ENCODE assay signal across 8 mouse cellular contexts in genomic region chr3:86999415-86999740, GRCm38 (mm10). TPM values are rescaled to one million over a fixed set of nuclear protein-coding genes. Genes with fewer than 3 reads are reported as not detected.
DNase-seq lines count a peak whose midpoint lies in the region; ATAC-seq and TF ChIP-seq lines count a peak whose summit lies in the region.

Gene Cd1d1 (minus strand): TSS chr3:86999441.

- H3K4me2 ChIP-seq in hindbrain, embryonic 12.5 days (replicated peaks), result peak within 1 kb of the TSS; percentile 59
- peak within 1 kb of the TSS; percentile 67 for H3K4me2 ChIP-seq in midbrain, embryonic 11.5 days

- DNase-seq in layer of hippocampus, adult 2 months (ENCODE audit: low spot score in 2 of 2), result no peak
- DNase-seq in layer of hippocampus, adult 11-12 months (ENCODE audit: low spot score), result no peak
- no peak for DNase-seq in midbrain, embryonic 11.5 days (ENCODE audit: low spot score, missing footprints)
- no peak for DNase-seq in frontal cortex, postnatal 10 days (ENCODE audit: low spot score in 2 of 2)
- no peak for DNase-seq in thymus, postnatal 4 days
- no peak for DNase-seq in spleen, adult 18-20 months

- H3K9ac ChIP-seq in hindbrain, embryonic 12.5 days, result peak within 1 kb of the TSS; percentile 63
- H3K9ac ChIP-seq in midbrain, embryonic 11.5 days (ENCODE audit: low read length), result peak within 1 kb of the TSS; percentile 88

- TF ChIP-seq POLR2A in bone marrow macrophage, adult 2 months (IDR thresholded peaks at IDR 0.05; ENCODE audit: borderline replicate concordance, low read depth, low read length), result no peak

- no peaks in the 10 kb centered on the region for H3K9me3 ChIP-seq in hindbrain, embryonic 12.5 days (replicated peaks)
- no peaks in the 10 kb centered on the region for H3K9me3 ChIP-seq in midbrain, embryonic 11.5 days (ENCODE audit: control insufficient read depth, low read length)

- no peaks in the 10 kb centered on the region for H3K36me3 ChIP-seq in hindbrain, embryonic 12.5 days
- H3K36me3 ChIP-seq in midbrain, embryonic 11.5 days (ENCODE audit: control insufficient read depth, insufficient read depth, low read length), result no peaks in the 10 kb centered on the region

- peak within 1 kb of the TSS; percentile 64 for H3K4me3 ChIP-seq in layer of hippocampus, adult 2 months
- peak within 1 kb of the TSS; percentile 75 for H3K4me3 ChIP-seq in bone marrow macrophage, adult 2 months (ENCODE audit: insufficient read depth, low read length)
- peak within 1 kb of the TSS; percentile 49 for H3K4me3 ChIP-seq in hindbrain, embryonic 12.5 days
- peak within 1 kb of the TSS; percentile 58 for H3K4me3 ChIP-seq in midbrain, embryonic 11.5 days (ENCODE audit: low read depth, low read length)

- ATAC-seq in hindbrain, embryonic 12.5 days (ENCODE audit: low FRiP score), result no peak
- no peak for ATAC-seq in midbrain, embryonic 11.5 days (ENCODE audit: low FRiP score)

- no peak for TF ChIP-seq CTCF in layer of hippocampus, adult 2 months (conservative IDR thresholded peaks at IDR 0.05)
- TF ChIP-seq CTCF in bone marrow macrophage, adult 2 months (IDR thresholded peaks at IDR 0.05; ENCODE audit: low read depth, low read length), result no peak

- H3K27me3 ChIP-seq in hindbrain, embryonic 12.5 days, result no peaks in the 10 kb centered on the region
- no peaks in the 10 kb centered on the region for H3K27me3 ChIP-seq in midbrain, embryonic 11.5 days (ENCODE audit: control insufficient read depth, insufficient read depth, low read length)

- 37% methylated on average over 8 of the region's 8 CpGs for WGBS in hindbrain, embryonic 12.5 days
- WGBS in midbrain, embryonic 11.5 days, result 37% methylated on average over 8 of the region's 8 CpGs

- peaks cover 8% of the 10 kb centered on the region; the same call in 1 of the 2 replicates for H3K4me1 ChIP-seq in bone marrow macrophage, adult 2 months (ENCODE audit: control insufficient read depth, insufficient read depth, low read length)
- H3K4me1 ChIP-seq in hindbrain, embryonic 12.5 days, result no peaks in the 10 kb centered on the region
- peaks cover 4% of the 10 kb centered on the region; the same call in 1 of the 2 replicates for H3K4me1 ChIP-seq in midbrain, embryonic 11.5 days (ENCODE audit: control insufficient read depth, insufficient read depth, low read length)

- H3K27ac ChIP-seq in layer of hippocampus, adult 2 months, result peak within 1 kb of the TSS; percentile 4; the same call in 1 of the 2 replicates
- H3K27ac ChIP-seq in bone marrow macrophage, adult 2 months (ENCODE audit: insufficient read depth, low read depth, low read length), result peak within 1 kb of the TSS; percentile 65
- H3K27ac ChIP-seq in hindbrain, embryonic 12.5 days, result peak within 1 kb of the TSS; percentile 74
- H3K27ac ChIP-seq in midbrain, embryonic 11.5 days (ENCODE audit: low read depth, low read length), result peak within 1 kb of the TSS; percentile 44

RNA-seq across cellular contexts. Expression of gene Cd1d1, which starts in this region (rescaled TPM):
- total RNA-seq in layer of hippocampus, adult 2 months (2021), result 1 to 10 TPM; 1.4 to 2.0 TPM
- 6.4 and 7.8 TPM in 2 replicates for polyA plus RNA-seq in bone marrow macrophage, adult 2 months (2012; ENCODE audit: insufficient read depth, insufficient read length, missing spikeins)
- 71.0 and 76.1 TPM in 2 replicates for polyA plus RNA-seq in hindbrain, embryonic 12.5 days (2016; fragmentation: Nextera tagmentation; extraction: Ambion mirVana)
- 28.0 and 28.8 TPM in 2 replicates for polyA plus RNA-seq in midbrain, embryonic 11.5 days (2014; fragmentation: Nextera tagmentation; extraction: Ambion mirVana)

Comparison
In these comparisons a context has a peak if more than half of its experiments do, and no peak if none do; other contexts are left out.
1. H3K27ac ChIP-seq: peak in every context shown above with its lines; median percentile 74 in hindbrain, embryonic 12.5 days; 65 in bone marrow macrophage, adult 2 months; 44 in midbrain, embryonic 11.5 days; 4 in layer of hippocampus, adult 2 months.